Mouse (Mus musculus) kidney, postnatal 0 days (tissue): ENCODE measurements around the gene Batf. TPM values are rescaled to one million over a fixed set of nuclear protein-coding genes. Genes with fewer than 3 reads are reported as not detected.
"Not testable (repeated sequence)": the region's sequence is repeated elsewhere in the genome, so short reads cannot be mapped to it uniquely, and the experiment has no call there.

Experiments
- ATAC-seq: fragments of 200-750 bp; cut with Nextera tagmentation; replicated peaks from 2 replicates; pipeline ENCODE4 v1.8.0; 2017; ENCODE audit warnings: low read depth, moderate number of reproducible peaks, moderate TSS enrichment, moderate library complexity; ENCODE audit not compliant: low FRiP score
- DNase-seq: peaks from one replicate; pipeline ENCODE4 v3.0.0-alpha.2; 2016; ENCODE audit warnings: low spot score
- H3K27ac ChIP-seq: fragments of 300-500 bp; sonication (generic); 2 replicates; pipeline ENCODE4 v1.5.1; 2014; ENCODE audit warnings: mild to moderate bottlenecking
- H3K27me3 ChIP-seq: fragments of 300-500 bp; sonication (generic); 2 replicates; pipeline ENCODE4 v1.6.1; 2014; ENCODE audit warnings: low read length, mixed read lengths; ENCODE audit not compliant: insufficient read depth
- H3K36me3 ChIP-seq: fragments of 300-500 bp; sonication (generic); 2 replicates; pipeline ENCODE4 v1.6.1; 2014; ENCODE audit warnings: low read length, mixed read lengths; ENCODE audit not compliant: insufficient read depth
- H3K4me1 ChIP-seq: fragments of 300-500 bp; sonication (generic); replicated peaks from 2 replicates; pipeline ENCODE4 v1.6.1; 2014; ENCODE audit warnings: antibody characterized with exemption, low read length, mixed read lengths; ENCODE audit not compliant: insufficient read depth
- H3K4me2 ChIP-seq: fragments of 300-500 bp; sonication (generic); 2 replicates; pipeline ENCODE4 v1.6.1; 2014; ENCODE audit warnings: mild to moderate bottlenecking, low read length, moderate library complexity, mixed read lengths
- H3K4me3 ChIP-seq: fragments of 300-500 bp; sonication (generic); replicated peaks from 2 replicates; pipeline ENCODE4 v1.5.1; 2014; ENCODE audit warnings: low read depth, low read length
- H3K9ac ChIP-seq: fragments of 300-500 bp; sonication (generic); 2 replicates; pipeline ENCODE4 v1.6.1; 2014; ENCODE audit warnings: low read depth, low read length
- H3K9me3 ChIP-seq: fragments of 300-500 bp; sonication (generic); replicated peaks from 2 replicates; pipeline ENCODE4 v1.6.1; 2016; ENCODE audit warnings: low read length, inconsistent platforms, mixed read lengths
- CTCF ChIP-seq: IDR thresholded peaks from 2 replicates; pipeline ENCODE4 v1.5.1; 2016; ENCODE audit warnings: antibody characterized with exemption, low read depth, mild to moderate bottlenecking, moderate library complexity
- WGBS: fragments of 180-500 bp; shearing (Covaris S2); extraction: QIAGEN DNeasy Blood & Tissue Kit; methylation state at CpG from one replicate; pipeline ENCODE4 v1.1.7; 2014; 5-methylcytosine and 5-hydroxymethylcytosine counted together
- polyA plus RNA-seq: library from polyadenylated mRNA; unstranded; fragments of >200 nt; fragmentation: Nextera tagmentation; extraction: Ambion mirVana; gene quantifications from 2 replicates; pipeline ENCODE4 v1.2.1, GENCODE M21; 2015

Batf gene
- polyA plus RNA-seq, 1 experiment from 2014 or later, result 4.0 TPM

- Histone ChIP-seq H3K4me3 (no peak overlapping the region), H3K27me3 (no peaks in the 10 kb centered on the region), H3K4me2 (no peak overlapping the region), H3K27ac (no peak overlapping the region), H3K9me3 (no peaks in the 10 kb centered on the region), H3K4me1 (0 out of 2 replicates have a peak, but pooled peaks cover 3% of the 10 kb centered on the region), H3K9ac (no peak overlapping the region), H3K36me3 (no peaks in the 10 kb centered on the region)
- 47% methylated on average over 4 of the region's 4 CpGs for WGBS
- ATAC-seq, result no peak
- DNase-seq, result no peak
- TF ChIP-seq CTCF, result no peak
Measured at GRCm38 (mm10) chr12:85641564-85641931, 44.9 kb upstream of the Batf start.

- no peaks in the 10 kb centered on the region for H3K36me3 ChIP-seq
- WGBS, result 58% methylated on average over 5 of the region's 5 CpGs
- H3K27ac ChIP-seq, result no peak overlapping the region
- ATAC-seq (no peak), DNase-seq (no peak)
- no peak for TF ChIP-seq CTCF
- 0 out of 2 replicates have a peak, but pooled peaks cover 3% of the 10 kb centered on the region for H3K4me1 ChIP-seq
- H3K9me3 ChIP-seq, result no peaks in the 10 kb centered on the region
- H3K4me2 ChIP-seq, result no peak overlapping the region
- H3K4me3 ChIP-seq, result no peak overlapping the region
- H3K27me3 ChIP-seq, result no peaks in the 10 kb centered on the region
- H3K9ac ChIP-seq, result no peak overlapping the region
Measured at GRCm38 (mm10) chr12:85643735-85644134, 42.7 kb upstream of the Batf start.

- Histone ChIP-seq H3K9ac (no peak overlapping the region), H3K36me3 (no peaks in the 10 kb centered on the region), H3K4me1 (0 out of 2 replicates have a peak, but pooled peaks cover under 1% of the 10 kb centered on the region), H3K27me3 (no peaks in the 10 kb centered on the region), H3K27ac (no peak overlapping the region), H3K4me3 (no peak overlapping the region), H3K4me2 (no peak overlapping the region), H3K9me3 (no peaks in the 10 kb centered on the region)
- DNase-seq, result no peak
- peak; percentile 30; the same call in 1 of the 2 replicates for TF ChIP-seq CTCF
- no peak for ATAC-seq
- 95% methylated on average over 4 of the region's 4 CpGs for WGBS
Measured at GRCm38 (mm10) chr12:85645664-85646063, 40.8 kb upstream of the Batf start.

GRCm38 (mm10) chr12:85647346-85647745 lies 39.1 kb upstream of the Batf start:
- Histone ChIP-seq H3K9me3 (no peaks in the 10 kb centered on the region), H3K4me3 (no peak overlapping the region), H3K4me1 (no peaks in the 10 kb centered on the region), H3K27me3 (no peaks in the 10 kb centered on the region), H3K27ac (no peak overlapping the region), H3K4me2 (no peak overlapping the region), H3K9ac (no peak overlapping the region), H3K36me3 (no peaks in the 10 kb centered on the region)
- no peak for ATAC-seq
- TF ChIP-seq CTCF, result peak; percentile 54
- peak; percentile 42 for DNase-seq
- WGBS, result 43% methylated on average over 10 of the region's 10 CpGs

GRCm38 (mm10) chr12:85647955-85648354 lies 38.5 kb upstream of the Batf start:
- no peak for ATAC-seq
- no peak overlapping the region for H3K27ac ChIP-seq
- no peak overlapping the region for H3K4me3 ChIP-seq
- 90% methylated on average over 1 of the region's 1 CpGs for WGBS
- no peaks in the 10 kb centered on the region for H3K27me3 ChIP-seq
- H3K9me3 ChIP-seq, result no peaks in the 10 kb centered on the region
- no peaks in the 10 kb centered on the region for H3K36me3 ChIP-seq
- H3K9ac ChIP-seq, result no peak overlapping the region
- DNase-seq, result no peak
- H3K4me2 ChIP-seq, result no peak overlapping the region
- no peaks in the 10 kb centered on the region for H3K4me1 ChIP-seq
- TF ChIP-seq CTCF, result no peak

- no peak overlapping the region for H3K9ac ChIP-seq
- H3K4me1 ChIP-seq, result no peaks in the 10 kb centered on the region
- ATAC-seq, result no peak
- H3K4me3 ChIP-seq, result no peak overlapping the region
- H3K36me3 ChIP-seq, result no peaks in the 10 kb centered on the region
- WGBS, result 77% methylated on average over 2 of the region's 2 CpGs
- no peaks in the 10 kb centered on the region for H3K27me3 ChIP-seq
- DNase-seq, result no peak
- TF ChIP-seq CTCF, result no peak
- H3K4me2 ChIP-seq, result no peak overlapping the region
- no peak overlapping the region for H3K27ac ChIP-seq
- H3K9me3 ChIP-seq, result no peaks in the 10 kb centered on the region
Measured at GRCm38 (mm10) chr12:85659319-85659718, 27.1 kb upstream of the Batf start.

- no peak overlapping the region for H3K4me3 ChIP-seq
- no peaks in the 10 kb centered on the region for H3K36me3 ChIP-seq
- no peak for TF ChIP-seq CTCF
- H3K9ac ChIP-seq, result no peak overlapping the region
- no peaks in the 10 kb centered on the region for H3K27me3 ChIP-seq
- H3K27ac ChIP-seq, result no peak overlapping the region
- no peaks in the 10 kb centered on the region for H3K9me3 ChIP-seq
- DNase-seq (no peak), ATAC-seq (no peak)
- no peak overlapping the region for H3K4me2 ChIP-seq
- WGBS, result 86% methylated on average over 12 of the region's 12 CpGs
- no peaks in the 10 kb centered on the region for H3K4me1 ChIP-seq
Measured at GRCm38 (mm10) chr12:85660855-85661254, 25.6 kb upstream of the Batf start.

GRCm38 (mm10) chr12:85662232-85662631 lies 24.2 kb upstream of the Batf start:
- not testable (repeated sequence) for H3K9ac ChIP-seq, H3K4me1 ChIP-seq, H3K27ac ChIP-seq, H3K9me3 ChIP-seq, H3K36me3 ChIP-seq, DNase-seq, H3K4me3 ChIP-seq, ATAC-seq, H3K27me3 ChIP-seq, H3K4me2 ChIP-seq
- 86% methylated on average over 8 of the region's 8 CpGs for WGBS
